Mouse (Mus musculus) intestine, embryonic 15.5 days (tissue): ENCODE results near the gene Ms4a1. TPM values are rescaled to one million over a fixed set of nuclear protein-coding genes. Genes with fewer than 3 reads are reported as not detected.
"Not testable (repeated sequence)": the region's sequence is repeated elsewhere in the genome, so short reads cannot be mapped to it uniquely, and the experiment has no call there.

Source experiments
- ATAC-seq: fragments of 200-750 bp; cut with Nextera tagmentation; 2 replicates; pipeline ENCODE4 v1.8.0; 2017; ENCODE audit warnings: moderate TSS enrichment, moderate library complexity
- H3K27ac ChIP-seq: fragments of 300-500 bp; sonication (generic); 2 replicates; pipeline ENCODE4 v1.5.1; 2015; ENCODE audit warnings: mild to moderate bottlenecking, inconsistent platforms
- H3K27me3 ChIP-seq: fragments of 300-500 bp; sonication (generic); replicated peaks from 2 replicates; pipeline ENCODE4 v1.6.1; 2015; ENCODE audit warnings: inconsistent platforms
- H3K36me3 ChIP-seq: fragments of 300-500 bp; sonication (generic); 2 replicates; pipeline ENCODE4 v1.6.1; 2015; ENCODE audit warnings: inconsistent platforms
- H3K4me1 ChIP-seq: fragments of 300-500 bp; sonication (generic); replicated peaks from 2 replicates; pipeline ENCODE4 v1.6.1; 2015; ENCODE audit warnings: inconsistent platforms
- H3K4me2 ChIP-seq: fragments of 300-500 bp; sonication (generic); replicated peaks from 2 replicates; pipeline ENCODE4 v1.6.1; 2015; ENCODE audit warnings: mild to moderate bottlenecking, inconsistent platforms
- H3K4me3 ChIP-seq: fragments of 300-500 bp; sonication (generic); replicated peaks from 2 replicates; pipeline ENCODE4 v1.5.1; 2015; ENCODE audit warnings: inconsistent platforms
- H3K9ac ChIP-seq: fragments of 300-500 bp; sonication (generic); 2 replicates; pipeline ENCODE4 v1.6.1; 2015; ENCODE audit warnings: inconsistent platforms
- H3K9me3 ChIP-seq: fragments of 300-500 bp; sonication (generic); 2 replicates; pipeline ENCODE4 v1.6.1; 2016; ENCODE audit warnings: inconsistent platforms
- WGBS: fragments of 180-500 bp; shearing (Covaris S2); methylation state at CpG from one replicate; pipeline ENCODE4 v1.1.7; 2015; 5-methylcytosine and 5-hydroxymethylcytosine counted together
- polyA plus RNA-seq: library from polyadenylated mRNA; unstranded; fragments of >200 nt; fragmentation: Nextera tagmentation; extraction: Ambion mirVana; gene quantifications from 2 replicates; pipeline ENCODE4 v1.2.1, GENCODE M21; 2015

Gene Ms4a1
- polyA plus RNA-seq, 1 experiment from 2014 or later: not detected

DNA sequence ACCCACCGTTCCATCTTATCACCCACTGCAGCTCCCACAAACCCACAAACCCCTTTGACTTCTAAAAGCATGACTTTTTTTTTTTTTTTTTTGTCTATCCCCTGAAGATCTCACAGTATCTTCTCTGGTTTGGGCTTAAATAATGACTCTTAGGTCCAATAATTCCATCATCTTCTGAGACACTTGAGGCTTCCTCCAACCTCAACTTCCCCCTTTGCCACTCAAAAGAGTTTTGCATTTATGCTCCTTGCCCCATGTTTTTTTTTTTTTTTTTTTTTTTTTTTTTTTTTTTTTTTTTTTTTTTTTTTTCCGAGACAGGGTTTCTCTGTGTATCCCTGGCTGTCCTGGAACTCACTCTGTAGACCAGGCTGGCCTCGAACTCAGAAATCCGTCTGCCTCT is 3.1 kb downstream of the Ms4a1 start:
- H3K9ac ChIP-seq, H3K4me3 ChIP-seq, H3K36me3 ChIP-seq, H3K27ac ChIP-seq, ATAC-seq, H3K4me1 ChIP-seq, H3K9me3 ChIP-seq, H3K4me2 ChIP-seq, H3K27me3 ChIP-seq: not testable (repeated sequence)
- 66% methylated on average over 4 of the region's 4 CpGs for WGBS

DNA sequence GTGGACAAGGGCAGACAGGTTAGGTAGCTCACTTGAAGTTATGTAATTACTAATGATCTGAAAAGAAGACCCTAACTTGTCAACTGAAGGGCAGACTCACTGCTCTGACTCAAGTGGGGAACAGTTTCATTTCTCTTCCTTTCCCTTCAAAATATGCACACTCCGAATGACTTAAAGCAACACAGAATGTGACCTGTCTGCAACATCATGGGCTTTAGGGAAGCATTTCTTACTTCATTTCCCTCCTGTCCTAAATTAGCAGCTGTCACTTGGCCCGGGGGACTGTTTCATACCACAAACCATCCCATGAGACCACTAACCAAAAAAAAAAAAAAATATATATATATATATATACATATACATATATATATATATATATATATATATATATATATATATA is 4.5 kb downstream of the Ms4a1 start:
- ATAC-seq: no peak
- Histone ChIP-seq H3K4me3 (no peak overlapping the region), H3K4me1 (no peaks in the 10 kb centered on the region), H3K27ac (no peak overlapping the region), H3K36me3 (no peaks in the 10 kb centered on the region), H3K4me2 (no peak overlapping the region), H3K9me3 (no peaks in the 10 kb centered on the region), H3K27me3 (no peaks in the 10 kb centered on the region), H3K9ac (no peak overlapping the region)
- WGBS: 92% methylated on average over 2 of the region's 2 CpGs

GRCm38 (mm10) chr19:11244230-11244629 is 21.8 kb downstream of the Ms4a1 start:
- no peaks in the 10 kb centered on the region for H3K4me1 ChIP-seq
- no peaks in the 10 kb centered on the region for H3K36me3 ChIP-seq
- H3K27me3 ChIP-seq: no peaks in the 10 kb centered on the region
- no peak overlapping the region for H3K27ac ChIP-seq
- H3K4me2 ChIP-seq: no peak overlapping the region
- ATAC-seq: no peak
- no peaks in the 10 kb centered on the region for H3K9me3 ChIP-seq
- H3K4me3 ChIP-seq: no peak overlapping the region
- H3K9ac ChIP-seq: no peak overlapping the region

- ATAC-seq: no peak
- Histone ChIP-seq H3K9me3 (no peaks in the 10 kb centered on the region), H3K27ac (no peak overlapping the region), H3K4me1 (no peaks in the 10 kb centered on the region), H3K4me2 (no peak overlapping the region), H3K9ac (no peak overlapping the region), H3K36me3 (no peaks in the 10 kb centered on the region), H3K4me3 (no peak overlapping the region), H3K27me3 (no peaks in the 10 kb centered on the region)
- 69% methylated on average over 5 of the region's 5 CpGs for WGBS
Measured at GRCm38 (mm10) chr19:11242560-11242959, 23.5 kb downstream of the Ms4a1 start.

DNA sequence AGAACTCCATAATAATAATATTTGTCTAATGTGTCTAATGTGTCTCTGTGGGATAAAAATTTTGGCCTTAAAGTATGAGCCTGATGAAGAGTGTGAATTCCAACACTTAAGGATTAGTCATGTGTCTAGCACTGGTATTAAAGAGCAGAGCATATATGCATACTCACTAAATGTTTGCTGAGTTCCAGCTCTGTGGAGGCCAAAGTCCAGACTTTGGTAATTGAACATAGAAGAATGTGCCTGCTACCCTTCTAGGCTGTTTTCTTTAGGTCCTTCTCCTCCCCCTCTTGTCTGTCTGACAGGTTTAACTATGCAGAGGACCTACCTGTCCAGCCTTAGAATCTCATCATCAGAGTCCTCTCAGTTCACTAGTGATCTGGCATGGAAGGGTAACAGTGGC is 30.2 kb downstream of the Ms4a1 start:
- Histone ChIP-seq H3K27ac (peak overlapping the region; percentile 93), H3K27me3 (no peaks in the 10 kb centered on the region), H3K4me3 (no peak overlapping the region), H3K4me1 (no peaks in the 10 kb centered on the region), H3K4me2 (no peak overlapping the region), H3K36me3 (no peaks in the 10 kb centered on the region), H3K9me3 (no peaks in the 10 kb centered on the region), H3K9ac (no peak overlapping the region)
- ATAC-seq: peak; percentile 72

DNA sequence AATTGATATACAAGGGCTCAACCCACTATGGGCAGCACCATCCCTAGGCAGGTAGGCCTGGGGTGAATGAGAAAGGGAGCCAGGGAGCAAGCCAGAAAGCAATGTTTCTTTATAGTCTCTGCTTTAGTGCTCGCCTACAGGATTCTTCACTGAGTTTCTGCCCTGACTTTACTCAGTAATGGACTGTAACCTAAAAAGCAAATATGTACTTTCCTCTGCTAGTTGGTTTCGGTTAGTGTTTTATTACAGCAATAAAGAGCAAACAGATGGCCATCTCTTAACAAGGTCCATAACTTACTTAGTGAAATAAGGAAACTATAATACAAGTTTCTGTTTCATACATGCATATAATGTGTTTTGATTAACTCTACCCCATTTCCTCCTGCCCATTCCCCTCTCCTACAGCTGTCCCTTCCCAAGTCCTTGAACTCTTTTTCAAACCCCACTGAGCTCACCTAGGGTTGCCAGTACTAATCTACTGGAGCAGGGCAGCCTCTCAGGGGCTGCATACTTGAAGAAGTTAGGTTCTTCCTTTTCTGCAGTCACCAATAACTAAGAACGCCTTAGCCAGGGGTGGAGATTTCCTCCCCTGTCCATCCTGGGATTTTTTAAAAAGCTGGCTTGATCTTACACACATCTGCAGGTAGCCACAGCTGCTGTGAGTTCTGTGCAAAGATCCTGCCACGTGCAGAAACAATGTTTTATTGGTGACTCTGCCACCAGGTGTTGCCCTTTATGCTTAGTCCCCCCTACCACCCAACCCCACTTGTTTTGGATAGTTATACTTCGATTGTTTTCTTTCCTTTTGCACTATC is 30.9 kb downstream of the Ms4a1 start:
- Histone ChIP-seq H3K27ac (peak overlapping the region; percentile 93), H3K4me3 (no peak overlapping the region), H3K9ac (no peak overlapping the region), H3K9me3 (no peaks in the 10 kb centered on the region), H3K27me3 (no peaks in the 10 kb centered on the region), H3K4me2 (0 out of 2 replicates have a peak overlapping the region, but pooled peaks have one; percentile 6), H3K4me1 (no peaks in the 10 kb centered on the region), H3K36me3 (no peaks in the 10 kb centered on the region)
- peak; percentile 90 for ATAC-seq
- 51% methylated on average over 5 of the region's 5 CpGs for WGBS

- no peak overlapping the region for H3K4me2 ChIP-seq
- H3K27me3 ChIP-seq: no peaks in the 10 kb centered on the region
- no peaks in the 10 kb centered on the region for H3K4me1 ChIP-seq
- H3K9me3 ChIP-seq: no peaks in the 10 kb centered on the region
- H3K4me3 ChIP-seq: no peak overlapping the region
- no peaks in the 10 kb centered on the region for H3K36me3 ChIP-seq
- 81% methylated on average over 5 of the region's 5 CpGs for WGBS
- H3K9ac ChIP-seq: no peak overlapping the region
- H3K27ac ChIP-seq: peak overlapping the region; percentile 87
- ATAC-seq: 0 out of 2 replicates have a peak, but pooled peaks have one; percentile 3
Measured at GRCm38 (mm10) chr19:11234244-11234643, 31.8 kb downstream of the Ms4a1 start.

- H3K4me1 ChIP-seq: no peaks in the 10 kb centered on the region
- H3K9me3 ChIP-seq: no peaks in the 10 kb centered on the region
- no peaks in the 10 kb centered on the region for H3K36me3 ChIP-seq
- no peak within 1 kb of the TSS for H3K9ac ChIP-seq
- no peak within 1 kb of the TSS for H3K4me2 ChIP-seq
- 55% methylated on average over 5 of the region's 5 CpGs for WGBS
- ATAC-seq: peak; percentile 11; the same call in 1 of the 2 replicates
- no peaks in the 10 kb centered on the region for H3K27me3 ChIP-seq
- H3K27ac ChIP-seq: no peak within 1 kb of the TSS
- H3K4me3 ChIP-seq: no peak within 1 kb of the TSS
Measured at GRCm38 (mm10) chr19:11232348-11232747, 33.7 kb downstream of the Ms4a1 start, which contains the start of gene Ms4a12. TSS of gene Ms4a12 (minus strand) at chr19:11232448.

Other genes starting within 250 kb of the Ms4a1 start
- gene Ms4a18, start 248.2 kb downstream of the Ms4a1 start, polyA plus RNA-seq: 33.2 and 37.9 TPM in 2 replicates
- 21.8 and 23.7 TPM in 2 replicates for gene Ms4a8a, start 185.1 kb downstream of the Ms4a1 start, polyA plus RNA-seq
- gene 1700017D01Rik, start 135.4 kb downstream of the Ms4a1 start, polyA plus RNA-seq: not detected in 2 replicates
- not detected in 2 replicates for gene 1700025F22Rik, start 100.9 kb downstream of the Ms4a1 start, polyA plus RNA-seq
- gene Ms4a13, start 69.5 kb downstream of the Ms4a1 start, polyA plus RNA-seq: not detected in 2 replicates
- gene Ms4a12, start 33.8 kb downstream of the Ms4a1 start, polyA plus RNA-seq: 0.20 and 0.25 TPM in 2 replicates
- gene Ms4a5, start 17.6 kb upstream of the Ms4a1 start, polyA plus RNA-seq: not detected in 2 replicates
- not detected in 2 replicates for gene Ms4a14, start 48.2 kb upstream of the Ms4a1 start, polyA plus RNA-seq
- gene Ms4a7, start 69.9 kb upstream of the Ms4a1 start, polyA plus RNA-seq: 4.9 and 5.0 TPM in 2 replicates
- gene Ms4a4a, start 109.3 kb upstream of the Ms4a1 start, polyA plus RNA-seq: 7.8 and 8.0 TPM in 2 replicates
- gene Ms4a4c, start 138.5 kb upstream of the Ms4a1 start, polyA plus RNA-seq: 1.6 and 2.4 TPM in 2 replicates
- gene Ms4a4b, start 177.3 kb upstream of the Ms4a1 start, polyA plus RNA-seq: 0.46 and 0.53 TPM in 2 replicates
- 10.4 and 10.6 TPM in 2 replicates for gene Ms4a6c, start 203.1 kb upstream of the Ms4a1 start, polyA plus RNA-seq
- gene Gm8369, start 219.7 kb upstream of the Ms4a1 start, polyA plus RNA-seq: 0.06 TPM in 1 of 2 replicates, not detected in the other